Mouse (Mus musculus): Measurements from ENCODE around the gene Mgat3. TPM values are rescaled to one million over a fixed set of nuclear protein-coding genes. Genes with fewer than 3 reads are reported as not detected.

Gene Mgat3
- total and polyA plus RNA-seq, 3 experiments = not detected

GRCm38 (mm10) chr15:80137945-80138791 is 35.4 kb upstream of the Mgat3 start:
- peaks cover 9 to 17% of the 10 kb centered on the region in 2 experiments for H3K36me3 ChIP-seq (ENCODE audit: control insufficient read depth in 1 of 2, insufficient read depth in 2 of 2, low read length in 2 of 2)
- no peak overlapping the region for H3K27ac ChIP-seq (ENCODE audit: control insufficient read depth, low read depth, low read length)
- no peaks in the 10 kb centered on the region for H3K9me3 ChIP-seq (replicated peaks; ENCODE audit: insufficient read depth, low read length)
- H3K4me3 ChIP-seq (ENCODE audit: control insufficient read depth in 1 of 2, insufficient read depth in 1 of 2, low read depth in 2 of 2, low read length in 2 of 2) = no peak overlapping the region
- H3K79me2 ChIP-seq (ENCODE audit: control insufficient read depth, insufficient read depth, low read length, poor library complexity) = peaks cover 50% of the 10 kb centered on the region
- H3K27me3 ChIP-seq (ENCODE audit: control insufficient read depth in 1 of 2, insufficient read depth in 2 of 2, low read length in 2 of 2) = no peaks in the 10 kb centered on the region
- TF ChIP-seq GATA1 (IDR thresholded peaks at IDR 0.05; ENCODE audit: low read depth, low read length) (no peak), CHD1 (IDR thresholded peaks at IDR 0.05; ENCODE audit: low read depth, low read length) (no peak), ETS1 (IDR thresholded peaks at IDR 0.05; ENCODE audit: low read depth, low read length) (no peak), BHLHE40 (IDR thresholded peaks at IDR 0.05; ENCODE audit: borderline replicate concordance, low read depth, low read length) (no peak), ZMIZ1 (IDR thresholded peaks at IDR 0.05; ENCODE audit: low read depth, low read length) (no peak), USF2 (IDR thresholded peaks at IDR 0.05; ENCODE audit: borderline replicate concordance in 1 of 2, insufficient read depth in 1 of 2, low read depth in 1 of 2, low read length in 2 of 2) (no peak), HCFC1 (IDR thresholded peaks at IDR 0.05; ENCODE audit: low read depth, low read length) (no peak)
- H3K9ac ChIP-seq (ENCODE audit: control insufficient read depth, low read depth, low read length, poor library complexity, severe bottlenecking) = no peak overlapping the region
- peaks cover 7 to 10% of the 10 kb centered on the region in 2 experiments; a peak in 3 of 4 replicates for H3K4me1 ChIP-seq (ENCODE audit: control insufficient read depth in 1 of 2, insufficient read depth in 2 of 2, low read length in 2 of 2)
- DNase-seq (ENCODE audit: low read depth, low spot score) = no peak

DNA sequence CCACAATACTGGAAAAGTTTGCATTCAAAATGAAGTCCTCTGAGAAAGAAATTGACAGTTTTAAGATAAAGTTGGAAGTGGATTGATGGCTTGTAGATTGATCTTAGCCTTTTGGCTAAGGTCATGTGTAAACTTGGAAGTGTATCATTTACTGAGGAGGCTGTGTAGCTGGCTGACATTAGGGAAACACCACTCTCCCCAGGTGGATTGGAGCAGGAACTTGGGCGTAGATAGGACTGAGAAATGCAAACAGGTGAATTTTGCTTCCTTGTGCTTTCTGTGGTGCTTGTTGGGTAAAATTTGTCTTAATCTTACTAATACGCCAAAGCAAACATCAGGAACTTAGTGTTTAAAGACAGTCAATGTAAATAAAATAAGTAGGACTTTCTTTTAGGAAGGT is 33.2 kb upstream of the Mgat3 start:
- Histone ChIP-seq H3K79me2 (ENCODE audit: control insufficient read depth, insufficient read depth, low read length, poor library complexity) (peaks cover 32% of the 10 kb centered on the region), H3K27ac (ENCODE audit: control insufficient read depth, low read depth, low read length) (no peak overlapping the region), H3K4me3 (ENCODE audit: control insufficient read depth in 1 of 2, insufficient read depth in 1 of 2, low read depth in 2 of 2, low read length in 2 of 2) (no peak overlapping the region), H3K36me3 (ENCODE audit: control insufficient read depth in 1 of 2, insufficient read depth in 2 of 2, low read length in 2 of 2) (peaks cover 6 to 10% of the 10 kb centered on the region in 2 experiments), H3K4me1 (ENCODE audit: control insufficient read depth in 1 of 2, insufficient read depth in 2 of 2, low read length in 2 of 2) (peaks cover 0 to 3% of the 10 kb centered on the region in 2 experiments; a peak in 2 of 4 replicates), H3K9me3 (replicated peaks; ENCODE audit: insufficient read depth, low read length) (no peaks in the 10 kb centered on the region), H3K9ac (ENCODE audit: control insufficient read depth, low read depth, low read length, poor library complexity, severe bottlenecking) (no peak overlapping the region), H3K27me3 (ENCODE audit: control insufficient read depth in 1 of 2, insufficient read depth in 2 of 2, low read length in 2 of 2) (no peaks in the 10 kb centered on the region)
- TF ChIP-seq USF1 (IDR thresholded peaks at IDR 0.05; ENCODE audit: low read depth, low read length) (no peak), USF2 (IDR thresholded peaks at IDR 0.05; ENCODE audit: borderline replicate concordance in 1 of 2, insufficient read depth in 1 of 2, low read depth in 1 of 2, low read length in 2 of 2) (no peak)
- no peak for DNase-seq (ENCODE audit: low read depth, low spot score)

- Histone ChIP-seq H3K4me1 (ENCODE audit: control insufficient read depth in 1 of 2, insufficient read depth in 2 of 2, low read length in 2 of 2) (0 out of 4 replicates have a peak, but pooled peaks cover 0 to 3% of the 10 kb centered on the region in 2 experiments), H3K4me3 (ENCODE audit: control insufficient read depth in 1 of 2, insufficient read depth in 1 of 2, low read depth in 2 of 2, low read length in 2 of 2) (no peak overlapping the region), H3K9me3 (replicated peaks; ENCODE audit: insufficient read depth, low read length) (no peaks in the 10 kb centered on the region), H3K27ac (ENCODE audit: control insufficient read depth, low read depth, low read length) (no peak overlapping the region), H3K36me3 (ENCODE audit: control insufficient read depth in 1 of 2, insufficient read depth in 2 of 2, low read length in 2 of 2) (peaks cover 1 to 10% of the 10 kb centered on the region in 2 experiments; a peak in 3 of 4 replicates), H3K79me2 (ENCODE audit: control insufficient read depth, insufficient read depth, low read length, poor library complexity) (peaks cover 29% of the 10 kb centered on the region), H3K9ac (ENCODE audit: control insufficient read depth, low read depth, low read length, poor library complexity, severe bottlenecking) (no peak overlapping the region), H3K27me3 (ENCODE audit: control insufficient read depth in 1 of 2, insufficient read depth in 2 of 2, low read length in 2 of 2) (no peaks in the 10 kb centered on the region)
- TF ChIP-seq MXI1 (IDR thresholded peaks at IDR 0.05; ENCODE audit: low read depth, low read length) (no peak), BHLHE40 (IDR thresholded peaks at IDR 0.05; ENCODE audit: borderline replicate concordance, low read depth, low read length) (no peak), E2F4 (IDR thresholded peaks at IDR 0.05; ENCODE audit: borderline replicate concordance, low read depth, low read length) (no peak), KAT2A (conservative IDR thresholded peaks at IDR 0.05; ENCODE audit: low read depth, low read length) (no peak), RAD21 (IDR thresholded peaks at IDR 0.05; ENCODE audit: low read depth, low read length) (no peak), ZKSCAN1 (IDR thresholded peaks at IDR 0.05; ENCODE audit: low read depth, low read length) (no peak), MAFK (IDR thresholded peaks at IDR 0.05; ENCODE audit: borderline replicate concordance, low read depth, low read length) (no peak), SMC3 (IDR thresholded peaks at IDR 0.05; ENCODE audit: low read depth, low read length) (no peak), SIN3A (IDR thresholded peaks at IDR 0.05; ENCODE audit: low read length) (no peak), MYB (IDR thresholded peaks at IDR 0.05; ENCODE audit: low read depth, low read length) (no peak), JUND (IDR thresholded peaks at IDR 0.05; ENCODE audit: low read depth, low read length) (no peak)
- no peak for DNase-seq (ENCODE audit: low read depth, low spot score)
These were observed 32.6 kb upstream of the Mgat3 start for GRCm38 (mm10) chr15:80140878-80141277.
